Mouse (Mus musculus) liver, embryonic 14.5 days (tissue): ENCODE measurements around the gene Apoh. TPM values are rescaled to one million over a fixed set of nuclear protein-coding genes. Genes with fewer than 3 reads are reported as not detected.

Source experiments
- ATAC-seq: fragments of 200-750 bp; cut with Nextera tagmentation; 2 replicates; pipeline ENCODE4 v1.8.0; 2017; ENCODE audit warnings: moderate number of reproducible peaks, mild to moderate bottlenecking, moderate library complexity; ENCODE audit not compliant: insufficient read depth
- DNase-seq, 3 experiments: peaks; one replicate each; pipeline ENCODE4 v3.0.0-alpha.2; 2012 to 2013; ENCODE audit warnings: low read depth in 3 of 3, low spot score in 3 of 3
- H3K27ac ChIP-seq: fragments of 300-500 bp; sonication (generic); 2 replicates; pipeline ENCODE4 v1.5.1; 2014; ENCODE audit warnings: moderate library complexity, mild to moderate bottlenecking, control low read depth, inconsistent platforms
- H3K27me3 ChIP-seq: fragments of 300-500 bp; sonication (generic); 2 replicates; pipeline ENCODE4 v1.6.1; 2014; ENCODE audit warnings: mild to moderate bottlenecking, low read length, moderate library complexity; ENCODE audit not compliant: control insufficient read depth, insufficient read depth
- H3K36me3 ChIP-seq: fragments of 300-500 bp; sonication (generic); replicated peaks from 2 replicates; pipeline ENCODE4 v1.6.1; 2014; ENCODE audit warnings: low read depth; ENCODE audit not compliant: control insufficient read depth, insufficient read depth
- H3K4me1 ChIP-seq, 2 experiments: fragments of 200-500 bp in 1 of 2; fragments of 300-500 bp in 1 of 2; sonication (generic) in 1 of 2; replicated peaks; 2 replicates each; pipeline ENCODE4 v1.6.1; 2012 to 2014; ENCODE audit warnings: antibody characterized with exemption in 1 of 2, inconsistent platforms in 1 of 2, low read length in 1 of 2; ENCODE audit not compliant: control insufficient read depth in 2 of 2, insufficient read depth in 2 of 2
- H3K4me2 ChIP-seq: fragments of 300-500 bp; sonication (generic); 2 replicates; pipeline ENCODE4 v1.6.1; 2014; ENCODE audit warnings: low read depth, mild to moderate bottlenecking, control low read depth, moderate library complexity
- H3K4me3 ChIP-seq, 2 experiments: fragments of 200-500 bp in 1 of 2; fragments of 300-500 bp in 1 of 2; sonication (generic) in 1 of 2; 2 replicates each; pipeline ENCODE4 v1.5.1; 2012 to 2014; ENCODE audit warnings: low read depth in 2 of 2, low read length in 2 of 2, mild to moderate bottlenecking in 2 of 2, control low read depth in 1 of 2, inconsistent platforms in 1 of 2, moderate library complexity in 1 of 2; ENCODE audit not compliant: insufficient read depth in 1 of 2
- H3K9ac ChIP-seq: fragments of 300-500 bp; sonication (generic); replicated peaks from 2 replicates; pipeline ENCODE4 v1.6.1; 2014; ENCODE audit warnings: mild to moderate bottlenecking, control low read depth, moderate library complexity
- H3K9me3 ChIP-seq: fragments of 300-500 bp; sonication (generic); 2 replicates; pipeline ENCODE4 v1.6.1; 2016; ENCODE audit warnings: low read length, mixed read lengths; ENCODE audit not compliant: control insufficient read depth
- CTCF ChIP-seq: IDR thresholded peaks from 2 replicates; pipeline ENCODE4 v1.5.1; 2016; ENCODE audit warnings: antibody characterized with exemption, low read depth, control low read depth
- EP300 ChIP-seq: IDR thresholded peaks from 2 replicates; pipeline ENCODE4 v1.6.1; 2016; ENCODE audit warnings: antibody characterized with exemption, low read depth
- WGBS: fragments of 180-500 bp; shearing (Covaris S2); extraction: QIAGEN DNeasy Blood & Tissue Kit; methylation state at CpG from one replicate; pipeline ENCODE4 v1.1.7; 2014; ENCODE audit not compliant: insufficient replicate concordance; 5-methylcytosine and 5-hydroxymethylcytosine counted together
- polyA plus RNA-seq, 2 experiments: library from polyadenylated mRNA; depleted of rRNA in 1 of 2; stranded (reverse) in 1 of 2; unstranded in 1 of 2; fragments of >200 nt; fragmentation: Nextera tagmentation in 1 of 2; extraction: Ambion mirVana in 1 of 2; gene quantifications; 2 replicates each; pipeline versions ENCODE4 v1.2.1 to v1.2.3; 2012 to 2014

The Apoh gene
- polyA plus RNA-seq, 2 experiments: 286 to 287 TPM

GRCm38 (mm10) chr11:108315736-108316135 lies 27.4 kb upstream of the Apoh start:
- Histone ChIP-seq H3K27me3 (no peaks in the 10 kb centered on the region), H3K27ac (no peak overlapping the region), H3K9me3 (no peaks in the 10 kb centered on the region), H3K4me2 (no peak overlapping the region), H3K36me3 (no peaks in the 10 kb centered on the region), H3K9ac (no peak overlapping the region), H3K4me1 (peaks cover 2 to 24% of the 10 kb centered on the region in 2 experiments; a peak in 2 of 4 replicates), H3K4me3 (no peak overlapping the region)
- no peak for DNase-seq
- no peak for ATAC-seq
- no peak for TF ChIP-seq EP300
- TF ChIP-seq CTCF: no peak
- WGBS: 44% methylated on average over 7 of the region's 7 CpGs

GRCm38 (mm10) chr11:108317878-108318277 lies 25.3 kb upstream of the Apoh start:
- ATAC-seq: no peak
- no peak overlapping the region for H3K27ac ChIP-seq

DNA sequence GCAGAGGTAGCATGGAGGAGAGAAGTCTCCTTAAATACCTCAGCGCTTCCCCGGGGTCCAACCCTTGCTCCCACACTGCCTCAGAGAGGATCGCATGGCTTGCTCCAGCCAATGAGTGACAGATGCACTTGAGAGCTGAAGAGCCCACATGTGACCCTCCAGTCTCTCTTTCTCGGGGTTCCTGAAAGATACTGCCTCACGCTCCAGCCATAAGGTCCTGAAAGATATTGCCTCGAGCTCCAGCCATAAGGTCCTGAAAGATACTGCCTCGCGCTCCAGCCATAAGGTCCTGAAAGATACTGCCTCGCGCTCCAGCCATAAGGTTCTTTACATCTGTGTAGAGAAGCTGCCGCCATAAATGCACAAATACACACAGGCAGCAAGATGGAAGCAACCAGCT lies 24.0 kb upstream of the Apoh start:
- peak; percentile 64 for TF ChIP-seq EP300
- no peak for TF ChIP-seq CTCF
- H3K27me3 ChIP-seq: no peaks in the 10 kb centered on the region
- 50% methylated on average over 11 of the region's 11 CpGs for WGBS
- H3K4me2 ChIP-seq: no peak overlapping the region
- H3K27ac ChIP-seq: no peak overlapping the region
- H3K9me3 ChIP-seq: no peaks in the 10 kb centered on the region
- no peaks in the 10 kb centered on the region for H3K36me3 ChIP-seq
- H3K4me1 ChIP-seq: peaks cover 0 to 17% of the 10 kb centered on the region in 2 experiments; a peak in 2 of 4 replicates
- ATAC-seq: peak; percentile 82
- no peak overlapping the region for H3K4me3 ChIP-seq
- H3K9ac ChIP-seq: no peak overlapping the region
- no peak for DNase-seq

More at GRCm38 (mm10) chr11:108317878-108318277, 25.3 kb upstream of the Apoh start:
- no peaks in the 10 kb centered on the region for H3K27me3 ChIP-seq
- 40% methylated on average over 6 of the region's 6 CpGs for WGBS
- TF ChIP-seq CTCF: no peak
- TF ChIP-seq EP300: no peak
- H3K9me3 ChIP-seq: no peaks in the 10 kb centered on the region
- no peak overlapping the region for H3K9ac ChIP-seq
- peaks cover 0 to 20% of the 10 kb centered on the region in 2 experiments; a peak in 2 of 4 replicates for H3K4me1 ChIP-seq
- no peak for DNase-seq
- no peak overlapping the region for H3K4me3 ChIP-seq
- no peaks in the 10 kb centered on the region for H3K36me3 ChIP-seq
- no peak overlapping the region for H3K4me2 ChIP-seq

DNA sequence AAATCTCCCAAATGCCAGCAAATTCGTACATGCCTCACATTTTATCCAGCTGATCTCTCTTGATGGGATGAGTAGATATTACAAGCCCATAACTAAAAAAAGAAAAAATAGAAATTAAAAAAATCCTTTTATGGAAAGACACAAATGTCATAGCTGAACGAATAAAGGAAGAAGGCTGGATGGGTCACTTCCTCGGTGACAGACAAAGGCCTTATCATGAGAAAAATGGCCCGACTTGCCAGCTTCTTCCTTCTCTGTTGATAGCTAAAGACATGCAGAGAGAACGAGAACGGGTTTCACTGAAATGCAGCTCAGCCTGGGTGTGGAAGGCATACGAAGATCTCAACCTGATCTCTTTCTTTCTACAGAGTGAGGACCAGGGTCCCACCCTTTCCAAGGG lies 22.6 kb upstream of the Apoh start:
- Histone ChIP-seq H3K9ac (no peak overlapping the region), H3K27ac (no peak overlapping the region), H3K36me3 (no peaks in the 10 kb centered on the region), H3K9me3 (no peaks in the 10 kb centered on the region), H3K27me3 (no peaks in the 10 kb centered on the region), H3K4me2 (no peak overlapping the region), H3K4me3 (no peak overlapping the region), H3K4me1 (peaks cover 0 to 17% of the 10 kb centered on the region in 2 experiments; a peak in 2 of 4 replicates)
- DNase-seq (no peak), ATAC-seq (no peak)
- TF ChIP-seq EP300: no peak
- no peak for TF ChIP-seq CTCF
- WGBS: 21% methylated on average over 7 of the region's 7 CpGs

- H3K9ac ChIP-seq: no peak overlapping the region
- DNase-seq (no peak), ATAC-seq (no peak)
- H3K27me3 ChIP-seq: no peaks in the 10 kb centered on the region
- no peak overlapping the region for H3K4me2 ChIP-seq
- H3K27ac ChIP-seq: no peak overlapping the region
- H3K4me3 ChIP-seq: no peak overlapping the region
- H3K9me3 ChIP-seq: no peaks in the 10 kb centered on the region
- peaks cover 0 to 17% of the 10 kb centered on the region in 2 experiments; a peak in 2 of 4 replicates for H3K4me1 ChIP-seq
- no peaks in the 10 kb centered on the region for H3K36me3 ChIP-seq
- WGBS: 53% methylated on average over 2 of the region's 2 CpGs
- no peak for TF ChIP-seq EP300
Measured at GRCm38 (mm10) chr11:108322156-108322555, 21.0 kb upstream of the Apoh start.
